Mouse (Mus musculus) lung, adult 2 months (tissue): ENCODE results near the gene Olfr620.

ENCODE experiments used
- CTCF ChIP-seq: fragments of 200-500 bp; IDR thresholded peaks from 2 replicates; pipeline ENCODE4 v1.5.1; 2011; ENCODE audit warnings: mild to moderate bottlenecking, low read length, control low read depth; ENCODE audit not compliant: insufficient read depth
- POLR2A ChIP-seq: fragments of 200-500 bp; IDR thresholded peaks from 2 replicates; pipeline ENCODE4 v1.6.1; 2011; ENCODE audit warnings: low read depth, mild to moderate bottlenecking, control low read depth, low read length, borderline replicate concordance; ENCODE audit errors: extremely low read depth

- TF ChIP-seq CTCF (no peak), POLR2A (no peak)
Measured at GRCm38 (mm10) chr7:103644070-103644469, 31.7 kb upstream of the Olfr620 start.
